Mouse (Mus musculus) heart, adult 2 months (tissue): ENCODE results near the gene Fus. TPM values are rescaled to one million over a fixed set of nuclear protein-coding genes. Genes with fewer than 3 reads are reported as not detected.
"Not testable (repeated sequence)": the region's sequence is repeated elsewhere in the genome, so short reads cannot be mapped to it uniquely, and the experiment has no call there.

ENCODE experiments used
- DNase-seq, 2 experiments: peaks; one replicate each; pipeline ENCODE4 v3.0.0; 2021
- H3K27ac ChIP-seq: fragments of 200-600 bp; 2 replicates; pipeline ENCODE4 v1.8.1; 2022
- H3K27me3 ChIP-seq: fragments of 200-500 bp; 2 replicates; pipeline ENCODE4 v1.6.1; 2012; ENCODE audit warnings: mild to moderate bottlenecking, low read length, inconsistent platforms, mixed read lengths; ENCODE audit not compliant: control insufficient read depth, insufficient read depth
- H3K36me3 ChIP-seq: fragments of 200-500 bp; 2 replicates; pipeline ENCODE4 v1.6.1; 2012; ENCODE audit warnings: low read length, inconsistent platforms; ENCODE audit not compliant: control insufficient read depth, insufficient read depth
- H3K4me1 ChIP-seq: fragments of 200-500 bp; 2 replicates; pipeline ENCODE4 v1.6.1; 2011; ENCODE audit warnings: low read length; ENCODE audit not compliant: control insufficient read depth, insufficient read depth
- H3K4me3 ChIP-seq: fragments of 200-600 bp; 2 replicates; pipeline ENCODE4 v1.8.1; 2022
- H3K79me2 ChIP-seq: fragments of 200-500 bp; replicated peaks from 2 replicates; pipeline ENCODE4 v1.6.1; 2012; ENCODE audit warnings: mild to moderate bottlenecking, inconsistent platforms, low read length, moderate library complexity, mixed read lengths; ENCODE audit not compliant: control insufficient read depth, insufficient read depth
- H3K9ac ChIP-seq: fragments of 200-500 bp; 2 replicates; pipeline ENCODE4 v1.6.1; 2012; ENCODE audit warnings: low read depth, mild to moderate bottlenecking, control low read depth, inconsistent platforms, low read length, mixed read lengths
- CTCF ChIP-seq: fragments of 200-600 bp; IDR thresholded peaks from 2 replicates; pipeline ENCODE4 v1.8.1; 2022; ENCODE audit warnings: antibody characterized with exemption, mild to moderate bottlenecking, moderate library complexity
- EP300 ChIP-seq: fragments of 200-500 bp; IDR thresholded peaks from 2 replicates; pipeline ENCODE4 v1.6.1; 2011; ENCODE audit warnings: low read depth, low read length, control low read depth; ENCODE audit not compliant: insufficient read depth
- POLR2A ChIP-seq: fragments of 200-500 bp; IDR thresholded peaks from 2 replicates; pipeline ENCODE4 v1.6.1; 2011; ENCODE audit warnings: mild to moderate bottlenecking, low read depth, low read length, control low read depth; ENCODE audit not compliant: insufficient read depth
- WGBS: fragments of 180-500 bp; shearing (Covaris S2); methylation state at CpG from one replicate; pipeline ENCODE4 v1.1.7; 2018; 5-methylcytosine and 5-hydroxymethylcytosine counted together
- intact Hi-C: fragments of 180-260 bp; cut with DNase I; formaldehyde crosslinking; loops from one replicate; pipeline ENCODE4 v1.15.1; 2025
- polyA plus RNA-seq: library from polyadenylated mRNA; depleted of rRNA; stranded (reverse); fragments of >200 nt; gene quantifications from 2 replicates; pipeline ENCODE4 v1.2.3, GENCODE M21; 2012
- total RNA-seq, 2 experiments: library from RNA; stranded (reverse); gene quantifications; 2 replicates each; pipeline ENCODE4 v1.2.3; 2021

Gene Fus
- total and polyA plus RNA-seq, 3 experiments, result 151 to 222 (median 181) TPM

- H3K9ac ChIP-seq, result peak overlapping the region; percentile 92
- H3K4me1 ChIP-seq, result no peaks in the 10 kb centered on the region; the same call in 1 of the 2 replicates
- WGBS, result 6% methylated on average over 32 of the region's 32 CpGs
- no peaks in the 10 kb centered on the region for H3K27me3 ChIP-seq
- TF ChIP-seq POLR2A (peak; percentile 85), CTCF (no peak; the same call in 1 of the 2 replicates)
- peak overlapping the region; percentile 77 for H3K27ac ChIP-seq
- H3K4me3 ChIP-seq, result peak overlapping the region; percentile 85
- intact Hi-C loops, result loop anchor here (1.0 to 2.0 kb wide), 2 partner anchors 31 to 134 kb away; partner anchors contain the start of gene Hsd3b7
- no peaks in the 10 kb centered on the region for H3K79me2 ChIP-seq
- DNase-seq, result peak; percentile 97
- no peaks in the 10 kb centered on the region for H3K36me3 ChIP-seq
These were observed 32.1 kb upstream of the Fus start for GRCm38 (mm10) chr7:127935028-127935722.

GRCm38 (mm10) chr7:127935748-127936159, 31.5 kb upstream of the Fus start:
- Histone ChIP-seq H3K9ac (peak overlapping the region; percentile 92), H3K36me3 (no peaks in the 10 kb centered on the region), H3K27me3 (no peaks in the 10 kb centered on the region), H3K27ac (peak overlapping the region; percentile 71), H3K4me1 (no peaks in the 10 kb centered on the region; the same call in 1 of the 2 replicates), H3K4me3 (peak overlapping the region; percentile 85), H3K79me2 (no peaks in the 10 kb centered on the region)
- no peak for TF ChIP-seq POLR2A
- TF ChIP-seq CTCF, result no peak
- TF ChIP-seq EP300, result no peak
- DNase-seq, result no peak
- WGBS, result under 1% methylated on average over 38 of the region's 38 CpGs
- intact Hi-C loops, result loop anchor here (1.0 to 2.0 kb wide), 2 partner anchors 31 to 135 kb away; partner anchors contain the start of gene Hsd3b7

- 59% methylated on average over 18 of the region's 18 CpGs for WGBS
- H3K27me3 ChIP-seq, result no peaks in the 10 kb centered on the region
- TF ChIP-seq EP300 (no peak), CTCF (no peak), POLR2A (no peak)
- H3K4me1 ChIP-seq, result no peaks in the 10 kb centered on the region; the same call in 1 of the 2 replicates
- peak overlapping the region; percentile 92 for H3K9ac ChIP-seq
- H3K79me2 ChIP-seq, result no peaks in the 10 kb centered on the region
- intact Hi-C loops, result no loop called here
- no peak for DNase-seq
- peak overlapping the region; percentile 71; the same call in 1 of the 2 replicates for H3K27ac ChIP-seq
- peak overlapping the region; percentile 85 for H3K4me3 ChIP-seq
- H3K36me3 ChIP-seq, result no peaks in the 10 kb centered on the region
These were observed 30.9 kb upstream of the Fus start for GRCm38 (mm10) chr7:127936216-127936884.

GRCm38 (mm10) chr7:127942097-127942496, 25.2 kb upstream of the Fus start:
- intact Hi-C loops, H3K9ac ChIP-seq, H3K27me3 ChIP-seq, H3K79me2 ChIP-seq, DNase-seq, H3K27ac ChIP-seq, H3K4me3 ChIP-seq, H3K36me3 ChIP-seq, H3K4me1 ChIP-seq: not testable (repeated sequence)
- TF ChIP-seq CTCF, result peak; percentile 33
- WGBS, result 54% methylated on average over 2 of the region's 2 CpGs

- Histone ChIP-seq H3K79me2 (no peaks in the 10 kb centered on the region), H3K27ac (no peak overlapping the region), H3K4me1 (no peaks in the 10 kb centered on the region), H3K27me3 (no peaks in the 10 kb centered on the region; the same call in 1 of the 2 replicates), H3K36me3 (no peaks in the 10 kb centered on the region), H3K4me3 (no peak overlapping the region), H3K9ac (peak overlapping the region; percentile 42; the same call in 1 of the 2 replicates)
- TF ChIP-seq EP300 (no peak), POLR2A (no peak), CTCF (peak; percentile 16; the same call in 1 of the 2 replicates)
- DNase-seq, result peak in 1 of 2 experiments; percentile 39
- intact Hi-C loops, result no loop called here
- 9% methylated on average over 23 of the region's 23 CpGs for WGBS
These were observed 22.6 kb upstream of the Fus start for GRCm38 (mm10) chr7:127944614-127945013.
